Mouse (Mus musculus) induced T-regulatory cell, adult 2 months (primary cell): ENCODE measurements at regions not wholly inside any gene's neighbourhood (a gene's known extent, or its start where the extent isn't known, plus 50 kb on each side); places are given as distances from the start of the nearest gene placed in this dataset.

Experiments
- DNase-seq: peaks from one replicate; pipeline ENCODE4 v3.0.0-alpha.2; 2012; ENCODE audit warnings: low read depth

- no peak for DNase-seq
Measured at GRCm38 (mm10) chr3:78755686-78756476, 530.4 kb downstream of the Rapgef2 start.

GRCm38 (mm10) chr3:78736111-78736510, 550.2 kb downstream of the Rapgef2 start:
- DNase-seq, result no peak

GRCm38 (mm10) chr3:78716691-78717090, 569.6 kb downstream of the Rapgef2 start:
- DNase-seq, result no peak

GRCm38 (mm10) chr3:78707687-78708086, 578.6 kb downstream of the Rapgef2 start:
- no peak for DNase-seq

GRCm38 (mm10) chr3:78698936-78699335, 587.4 kb downstream of the Rapgef2 start:
- no peak for DNase-seq

- DNase-seq, result no peak
Measured at GRCm38 (mm10) chr3:78691499-78691898, 594.8 kb downstream of the Rapgef2 start.

- no peak for DNase-seq
Measured at GRCm38 (mm10) chr3:78677656-78678055, 608.7 kb downstream of the Rapgef2 start.

- no peak for DNase-seq
Measured at GRCm38 (mm10) chr3:78676806-78677205, 609.5 kb downstream of the Rapgef2 start.

GRCm38 (mm10) chr3:78674529-78675187, 611.7 kb downstream of the Rapgef2 start:
- DNase-seq, result no peak

- DNase-seq, result no peak
Measured at GRCm38 (mm10) chr3:78668050-78668449, 618.3 kb downstream of the Rapgef2 start.

GRCm38 (mm10) chr3:78667374-78668023, 618.8 kb downstream of the Rapgef2 start:
- DNase-seq, result no peak

- no peak for DNase-seq
Measured at GRCm38 (mm10) chr3:78648115-78648514, 638.2 kb downstream of the Rapgef2 start.

GRCm38 (mm10) chr3:78635386-78635785, 650.9 kb downstream of the Rapgef2 start:
- no peak for DNase-seq

- DNase-seq, result no peak
Measured at GRCm38 (mm10) chr3:78618900-78619299, 667.4 kb downstream of the Rapgef2 start.

GRCm38 (mm10) chr3:78594718-78595236, 691.5 kb downstream of the Rapgef2 start:
- no peak for DNase-seq

- no peak for DNase-seq
Measured at GRCm38 (mm10) chr3:78594305-78594704, 692.0 kb downstream of the Rapgef2 start.

GRCm38 (mm10) chr3:78586639-78587038, 699.7 kb downstream of the Rapgef2 start:
- no peak for DNase-seq

GRCm38 (mm10) chr3:78581868-78582267, 704.4 kb downstream of the Rapgef2 start:
- DNase-seq, result no peak

GRCm38 (mm10) chr3:78581100-78581499, 705.2 kb downstream of the Rapgef2 start:
- no peak for DNase-seq

- no peak for DNase-seq
Measured at GRCm38 (mm10) chr3:78575667-78576464, 710.5 kb downstream of the Rapgef2 start.

GRCm38 (mm10) chr3:78574807-78575206, 711.5 kb downstream of the Rapgef2 start:
- DNase-seq, result no peak

- no peak for DNase-seq
Measured at GRCm38 (mm10) chr3:78573299-78573698, 713.0 kb downstream of the Rapgef2 start.
